Mouse (Mus musculus) forebrain, embryonic 12.5 days (tissue): ENCODE results near the gene Tbc1d1. TPM values are rescaled to one million over a fixed set of nuclear protein-coding genes. Genes with fewer than 3 reads are reported as not detected.

Experiments used
- ATAC-seq: fragments of 200-750 bp; cut with Nextera tagmentation; 2 replicates; pipeline ENCODE4 v1.8.0; 2017; ENCODE audit warnings: moderate TSS enrichment; ENCODE audit not compliant: low FRiP score
- H3K27ac ChIP-seq: fragments of 300-500 bp; sonication (generic); 2 replicates; pipeline ENCODE4 v1.5.1; 2016; ENCODE audit warnings: mild to moderate bottlenecking
- H3K27me3 ChIP-seq: fragments of 300-500 bp; sonication (generic); 2 replicates; pipeline ENCODE4 v1.6.1; 2016; ENCODE audit warnings: mild to moderate bottlenecking
- H3K36me3 ChIP-seq: fragments of 300-500 bp; sonication (generic); replicated peaks from 2 replicates; pipeline ENCODE4 v1.6.1; 2016; ENCODE audit warnings: mild to moderate bottlenecking
- H3K4me1 ChIP-seq: fragments of 300-500 bp; sonication (generic); 2 replicates; pipeline ENCODE4 v1.6.1; 2016
- H3K4me2 ChIP-seq: fragments of 300-500 bp; sonication (generic); 2 replicates; pipeline ENCODE4 v1.6.1; 2016; ENCODE audit warnings: mild to moderate bottlenecking, moderate library complexity
- H3K4me3 ChIP-seq: fragments of 300-500 bp; sonication (generic); replicated peaks from 2 replicates; pipeline ENCODE4 v1.5.1; 2016; ENCODE audit warnings: mild to moderate bottlenecking
- H3K9ac ChIP-seq: fragments of 300-500 bp; sonication (generic); 2 replicates; pipeline ENCODE4 v1.6.1; 2016; ENCODE audit warnings: mild to moderate bottlenecking
- H3K9me3 ChIP-seq: fragments of 300-500 bp; sonication (generic); 2 replicates; pipeline ENCODE4 v1.6.1; 2016
- whole genome bisulfite sequencing: fragments of 180-500 bp; shearing (Covaris S2); methylation state at CpG from one replicate; pipeline ENCODE4 v1.1.7; 2016; 5-methylcytosine and 5-hydroxymethylcytosine counted together
- polyA plus RNA-seq: library from polyadenylated mRNA; unstranded; fragments of >200 nt; fragmentation: Nextera tagmentation; extraction: Ambion mirVana; gene quantifications from 2 replicates; pipeline ENCODE4 v1.2.1, GENCODE M21; 2016

Tbc1d1 gene
- polyA plus RNA-seq, 1 experiment from 2014 or later: 25.3 TPM

DNA sequence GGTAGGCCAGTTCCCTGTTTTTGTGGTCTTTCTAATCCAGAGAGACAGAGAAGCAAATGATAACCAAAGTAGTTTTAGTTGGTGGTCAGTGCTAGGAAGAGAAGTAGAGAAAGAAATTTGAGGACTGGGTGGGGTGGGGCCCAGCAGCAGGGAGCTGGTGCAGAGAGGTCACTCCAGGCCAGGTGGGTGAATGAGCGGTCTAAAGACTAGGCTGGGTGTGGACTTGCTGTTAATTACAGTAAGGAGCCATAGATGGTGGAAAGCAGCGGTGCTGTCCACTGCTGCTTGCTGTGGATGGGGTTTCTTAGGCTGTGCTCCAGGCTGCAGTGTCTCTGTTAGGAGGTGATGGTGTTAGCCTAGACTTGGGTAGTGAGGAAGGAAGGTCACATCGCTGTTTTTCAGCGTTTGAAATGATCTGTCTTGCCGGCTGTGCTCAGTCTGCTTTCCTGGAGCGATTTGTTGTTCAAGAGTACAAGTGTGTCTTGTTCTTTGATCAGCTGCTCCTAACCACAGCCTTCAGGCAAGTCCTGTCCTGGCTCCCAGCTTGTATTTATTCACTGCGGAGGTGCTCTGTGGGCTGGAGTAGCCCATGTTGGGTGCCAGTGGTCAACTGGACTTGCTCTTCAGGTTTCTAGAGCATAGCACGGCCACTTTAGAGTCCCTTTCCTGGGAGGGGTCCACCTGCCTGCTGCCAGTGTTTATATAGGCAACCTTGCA is 78.3 kb downstream of the Tbc1d1 start:
- Histone ChIP-seq H3K4me2 (no peak overlapping the region), H3K4me3 (no peak overlapping the region), H3K27ac (no peak overlapping the region), H3K36me3 (no peaks in the 10 kb centered on the region), H3K4me1 (peaks cover 21% of the 10 kb centered on the region), H3K9ac (no peak overlapping the region), H3K27me3 (no peaks in the 10 kb centered on the region), H3K9me3 (no peaks in the 10 kb centered on the region)
- WGBS: 85% methylated on average over 8 of the region's 8 CpGs
- no peak for ATAC-seq

DNA sequence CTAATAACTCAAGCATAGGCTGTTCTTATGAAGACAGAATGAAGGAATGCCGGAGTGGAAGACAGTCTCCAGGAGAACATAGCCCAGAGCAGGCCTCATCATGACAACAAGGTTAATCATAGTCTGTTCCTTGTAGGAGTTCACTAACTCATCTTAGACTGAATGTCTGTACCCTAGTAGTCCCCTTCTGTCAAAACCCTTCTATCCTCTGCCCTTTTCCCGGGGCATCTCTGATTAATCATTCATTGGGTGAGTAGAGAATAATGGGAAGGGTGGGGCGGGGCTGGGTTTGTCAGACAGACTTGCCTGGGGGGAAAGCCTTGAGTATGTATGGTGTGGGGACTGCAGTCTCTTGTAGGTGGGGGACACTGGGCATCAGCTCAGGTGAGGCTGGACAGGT is 79.1 kb downstream of the Tbc1d1 start:
- Histone ChIP-seq H3K4me3 (no peak overlapping the region), H3K4me2 (no peak overlapping the region), H3K4me1 (peaks cover 21% of the 10 kb centered on the region), H3K27ac (no peak overlapping the region), H3K36me3 (no peaks in the 10 kb centered on the region), H3K27me3 (no peaks in the 10 kb centered on the region), H3K9me3 (no peaks in the 10 kb centered on the region), H3K9ac (no peak overlapping the region)
- no peak for ATAC-seq
- WGBS: 72% methylated on average over 3 of the region's 3 CpGs

DNA sequence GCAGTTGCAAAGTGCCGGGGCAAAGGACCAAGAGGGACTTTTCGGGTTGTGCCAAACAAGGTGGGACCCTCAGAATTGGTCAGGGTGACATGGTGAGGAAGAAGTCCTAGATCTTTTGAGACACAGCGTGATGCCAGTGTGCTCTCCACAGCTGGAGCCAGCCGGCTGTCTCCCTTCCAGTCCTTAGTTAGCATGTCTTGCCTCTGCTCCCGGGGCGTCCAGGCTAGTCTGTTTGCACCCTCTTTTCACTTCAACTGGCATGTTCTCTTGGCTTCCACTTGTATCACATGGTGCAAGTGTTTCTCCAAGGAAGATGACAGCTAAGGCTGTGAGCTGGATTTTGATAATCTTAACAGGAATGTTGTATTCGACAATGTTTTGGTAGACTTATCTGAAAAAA is 80.5 kb downstream of the Tbc1d1 start:
- peaks cover 14% of the 10 kb centered on the region for H3K4me1 ChIP-seq
- no peaks in the 10 kb centered on the region for H3K27me3 ChIP-seq
- H3K9ac ChIP-seq: no peak overlapping the region
- no peak overlapping the region for H3K27ac ChIP-seq
- H3K4me3 ChIP-seq: no peak overlapping the region
- H3K9me3 ChIP-seq: no peaks in the 10 kb centered on the region
- 70% methylated on average over 7 of the region's 7 CpGs for WGBS
- no peak for ATAC-seq
- no peak overlapping the region for H3K4me2 ChIP-seq
- no peaks in the 10 kb centered on the region for H3K36me3 ChIP-seq

DNA sequence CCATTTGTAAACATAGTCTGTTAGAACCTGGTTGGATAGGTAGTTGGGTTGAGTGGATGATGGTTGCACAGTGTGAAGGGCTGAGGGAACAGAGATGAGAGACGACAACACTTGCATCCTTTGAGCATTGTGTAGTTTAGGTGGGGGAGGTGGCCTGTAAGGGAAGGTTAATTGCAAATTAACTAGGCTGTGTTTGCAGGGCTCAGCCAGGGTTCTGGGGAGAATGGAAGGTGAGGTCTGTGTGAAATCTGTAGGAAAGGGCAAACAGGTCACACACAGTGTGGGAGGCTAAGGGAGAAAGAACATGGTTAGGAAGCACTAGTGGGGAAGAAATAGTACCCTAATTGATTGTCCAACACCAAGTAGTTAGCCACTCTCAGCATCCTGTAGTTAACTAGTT is 81.2 kb downstream of the Tbc1d1 start:
- no peaks in the 10 kb centered on the region for H3K36me3 ChIP-seq
- no peaks in the 10 kb centered on the region for H3K9me3 ChIP-seq
- no peak overlapping the region for H3K9ac ChIP-seq
- H3K27ac ChIP-seq: no peak overlapping the region
- H3K4me1 ChIP-seq: peaks cover 14% of the 10 kb centered on the region
- H3K4me2 ChIP-seq: no peak overlapping the region
- H3K27me3 ChIP-seq: no peaks in the 10 kb centered on the region
- no peak for ATAC-seq
- WGBS: 10% methylated on average over 1 of the region's 1 CpGs
- H3K4me3 ChIP-seq: no peak overlapping the region

DNA sequence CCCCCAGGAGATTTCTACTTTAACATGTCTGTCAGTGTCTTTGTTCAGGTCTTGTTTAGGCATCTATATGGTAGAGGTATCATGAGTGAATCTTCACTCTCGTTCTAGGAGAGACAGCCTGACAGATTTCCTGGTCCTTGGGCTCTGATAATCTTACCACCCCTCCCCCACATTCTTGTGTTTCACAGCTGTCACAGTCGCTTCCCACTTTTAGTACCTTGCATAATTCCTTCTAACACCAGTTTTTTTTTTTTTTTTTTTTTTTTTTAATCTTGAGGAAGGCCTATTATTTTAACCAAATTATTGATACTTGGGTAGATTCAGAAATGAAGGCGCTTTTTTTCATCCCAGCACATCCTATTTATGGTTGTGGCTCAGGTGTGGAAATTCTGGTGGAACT is 81.6 kb downstream of the Tbc1d1 start:
- WGBS: 62% methylated on average over 3 of the region's 3 CpGs
- Histone ChIP-seq H3K36me3 (no peaks in the 10 kb centered on the region), H3K4me2 (no peak overlapping the region)

DNA sequence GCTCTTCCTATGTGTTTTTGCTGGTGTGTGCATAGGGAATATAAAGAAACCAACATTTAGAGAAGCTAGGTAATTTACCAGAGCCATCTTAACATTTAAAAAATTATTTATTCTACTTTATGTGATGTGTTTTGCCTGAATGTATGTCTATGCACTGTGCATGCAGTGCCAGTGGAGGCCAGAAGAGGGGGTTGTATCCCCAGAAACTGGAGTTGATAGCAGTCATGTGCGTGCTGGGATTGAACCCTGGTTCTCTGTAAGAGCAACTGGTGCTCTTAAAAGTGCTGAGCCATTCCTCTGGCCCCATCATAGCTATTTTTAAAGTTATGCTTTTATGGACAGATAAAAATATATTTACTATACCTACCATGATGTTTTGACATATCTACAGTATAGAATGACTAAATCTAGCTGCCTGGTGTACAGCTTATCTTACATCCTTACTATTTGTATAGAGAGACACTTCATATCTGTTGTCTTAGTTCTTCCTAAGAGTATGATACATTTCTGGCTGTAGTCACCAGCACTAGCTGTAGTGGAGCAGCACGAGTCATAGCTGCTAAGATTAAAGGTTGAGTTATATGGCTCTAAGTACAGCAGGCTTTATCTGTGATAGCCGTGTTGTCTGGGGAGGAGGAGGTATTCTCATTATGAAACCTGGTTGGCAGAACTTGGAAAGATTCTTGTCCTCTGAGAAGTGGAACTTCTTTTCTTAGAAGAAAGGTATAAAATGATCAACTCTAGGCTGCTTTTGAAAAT is 83.0 kb downstream of the Tbc1d1 start:
- no peaks in the 10 kb centered on the region for H3K9me3 ChIP-seq
- no peaks in the 10 kb centered on the region for H3K36me3 ChIP-seq
- 94% methylated on average over 3 of the region's 3 CpGs for WGBS
- no peaks in the 10 kb centered on the region for H3K27me3 ChIP-seq
- no peak overlapping the region for H3K4me3 ChIP-seq
- peaks cover 23% of the 10 kb centered on the region for H3K4me1 ChIP-seq
- H3K9ac ChIP-seq: no peak overlapping the region
- no peak overlapping the region for H3K4me2 ChIP-seq
- no peak overlapping the region for H3K27ac ChIP-seq
- no peak for ATAC-seq

More for the DNA sequence above, 81.6 kb downstream of the Tbc1d1 start:
- H3K9ac ChIP-seq: no peak overlapping the region
- H3K4me3 ChIP-seq: no peak overlapping the region
- no peak overlapping the region for H3K27ac ChIP-seq
- ATAC-seq: no peak
- peaks cover 14% of the 10 kb centered on the region for H3K4me1 ChIP-seq
- no peaks in the 10 kb centered on the region for H3K9me3 ChIP-seq
- no peaks in the 10 kb centered on the region for H3K27me3 ChIP-seq

DNA sequence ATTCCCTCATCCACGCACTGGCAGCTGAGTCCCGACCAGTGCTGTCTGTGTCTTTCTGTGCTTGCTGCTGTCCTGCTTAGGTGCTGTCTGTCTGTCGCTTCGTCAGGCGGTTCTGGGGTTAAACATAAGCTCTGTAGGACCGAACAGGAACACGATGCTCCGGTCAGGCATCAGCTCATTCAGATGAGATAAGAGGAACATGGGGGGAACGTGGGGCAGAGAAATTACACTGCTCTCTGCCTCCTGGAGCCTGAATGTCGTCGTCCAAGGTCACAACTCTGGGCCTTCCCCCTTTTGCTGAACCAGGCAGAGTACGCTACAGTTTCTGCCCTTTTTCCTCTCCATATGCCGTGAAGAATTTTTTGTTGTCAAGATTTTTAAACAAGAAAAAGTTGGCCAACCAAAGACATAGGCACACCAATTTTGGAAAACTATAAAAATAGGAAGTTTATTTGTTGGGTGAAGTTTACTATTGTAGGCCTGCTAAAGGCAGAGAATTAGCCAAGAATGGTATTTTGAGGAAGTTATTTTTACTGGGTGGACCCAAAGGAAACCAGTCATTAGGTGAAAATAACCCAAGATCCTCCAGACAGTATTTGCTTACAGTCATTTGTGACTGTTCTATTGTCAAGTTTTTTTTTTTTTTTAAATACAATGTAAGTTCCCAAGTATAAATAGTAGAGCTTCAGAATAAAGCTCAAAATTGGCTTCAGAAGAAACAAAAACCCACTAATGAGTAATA is 85.0 kb downstream of the Tbc1d1 start:
- no peaks in the 10 kb centered on the region for H3K27me3 ChIP-seq
- no peak overlapping the region for H3K4me3 ChIP-seq
- 94% methylated on average over 13 of the region's 13 CpGs for WGBS
- peaks cover 18% of the 10 kb centered on the region for H3K4me1 ChIP-seq
- H3K36me3 ChIP-seq: no peaks in the 10 kb centered on the region
- H3K27ac ChIP-seq: no peak overlapping the region
- no peaks in the 10 kb centered on the region for H3K9me3 ChIP-seq
- ATAC-seq: no peak
- H3K4me2 ChIP-seq: no peak overlapping the region
- no peak overlapping the region for H3K9ac ChIP-seq

DNA sequence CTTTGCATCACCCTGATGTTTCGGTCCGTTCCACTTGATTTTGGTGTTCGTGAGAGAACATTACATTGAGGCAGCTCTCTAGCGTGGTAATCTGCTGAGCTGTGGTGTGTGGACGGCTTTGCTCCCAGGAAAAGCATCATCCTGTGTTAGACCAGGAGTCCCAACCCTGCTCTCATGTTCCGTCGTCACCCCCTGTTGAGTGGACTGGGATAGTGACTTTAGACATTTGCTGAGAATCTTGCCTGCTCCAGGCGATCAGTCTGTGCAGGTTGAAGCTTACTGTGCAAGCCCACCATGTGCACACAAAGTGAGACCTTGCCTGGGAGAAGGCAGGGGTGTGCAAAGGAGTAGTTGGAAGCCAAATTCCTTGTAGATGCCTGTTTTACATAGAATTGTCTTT is 85.8 kb downstream of the Tbc1d1 start:
- Histone ChIP-seq H3K4me1 (peaks cover 18% of the 10 kb centered on the region), H3K9ac (no peak overlapping the region), H3K4me2 (no peak overlapping the region), H3K27ac (no peak overlapping the region), H3K9me3 (no peaks in the 10 kb centered on the region), H3K36me3 (no peaks in the 10 kb centered on the region), H3K4me3 (no peak overlapping the region), H3K27me3 (no peaks in the 10 kb centered on the region)
- ATAC-seq: no peak
- 88% methylated on average over 8 of the region's 8 CpGs for WGBS

DNA sequence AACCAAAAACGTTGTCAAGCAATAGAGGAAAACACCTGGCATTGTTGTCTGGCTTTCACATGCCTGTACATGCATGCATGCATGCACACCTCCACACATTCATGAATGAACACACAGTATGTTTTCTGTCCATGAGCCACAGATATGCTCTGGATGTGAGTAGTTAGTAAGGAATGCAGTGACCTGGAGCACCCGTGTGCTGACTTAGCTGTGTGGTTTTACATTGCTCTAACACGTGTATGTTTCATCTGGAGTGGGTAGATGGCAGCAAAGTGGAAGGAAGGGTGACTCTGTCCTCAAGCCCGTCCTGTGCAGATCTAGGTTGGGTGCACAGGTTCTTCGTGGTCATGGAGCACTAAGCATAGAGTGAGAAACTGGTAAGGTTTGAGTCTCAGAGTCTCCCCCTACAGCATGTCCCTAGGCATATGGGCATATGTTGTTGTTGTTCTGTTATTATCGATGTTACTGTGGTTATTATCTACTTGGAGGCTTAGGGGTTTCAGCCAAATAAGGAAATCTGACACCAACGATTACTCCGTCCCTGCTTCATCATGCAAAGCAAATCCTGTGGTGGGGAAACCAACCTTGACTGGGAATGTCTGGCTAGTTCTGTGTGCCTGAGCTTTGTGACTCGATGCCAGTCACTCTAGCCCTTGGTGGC is 86.8 kb downstream of the Tbc1d1 start:
- Histone ChIP-seq H3K36me3 (no peaks in the 10 kb centered on the region), H3K9me3 (no peaks in the 10 kb centered on the region), H3K4me1 (peaks cover 13% of the 10 kb centered on the region), H3K4me3 (no peak overlapping the region), H3K4me2 (no peak overlapping the region), H3K27me3 (no peaks in the 10 kb centered on the region), H3K9ac (no peak overlapping the region), H3K27ac (no peak overlapping the region)
- 71% methylated on average over 9 of the region's 9 CpGs for WGBS
- no peak for ATAC-seq

DNA sequence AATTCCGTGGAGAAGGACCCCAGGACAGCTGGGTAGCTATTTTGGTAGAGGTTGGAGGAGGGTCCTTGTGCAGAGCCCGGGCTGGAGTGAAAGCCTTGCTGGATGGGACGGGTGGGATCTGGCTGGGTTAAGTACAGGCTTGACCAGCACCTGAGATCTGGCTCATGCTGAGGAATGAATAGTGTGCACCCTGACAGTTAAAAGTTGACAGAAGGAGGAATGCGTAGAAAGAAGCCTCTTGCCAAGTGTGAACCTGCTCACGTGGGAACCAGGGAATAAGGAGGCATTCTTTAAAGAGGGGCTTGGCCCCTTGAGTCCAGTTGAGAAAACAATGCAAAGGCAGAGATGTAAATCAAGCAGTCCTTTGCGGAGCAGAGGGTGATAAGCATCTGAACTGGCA is 87.6 kb downstream of the Tbc1d1 start:
- no peak; the same call in 1 of the 2 replicates for ATAC-seq
- Histone ChIP-seq H3K9ac (no peak overlapping the region), H3K4me1 (peaks cover 13% of the 10 kb centered on the region), H3K27ac (no peak overlapping the region), H3K9me3 (no peaks in the 10 kb centered on the region), H3K4me3 (no peak overlapping the region), H3K27me3 (no peaks in the 10 kb centered on the region), H3K36me3 (no peaks in the 10 kb centered on the region), H3K4me2 (no peak overlapping the region)
- WGBS: 48% methylated on average over 6 of the region's 6 CpGs

DNA sequence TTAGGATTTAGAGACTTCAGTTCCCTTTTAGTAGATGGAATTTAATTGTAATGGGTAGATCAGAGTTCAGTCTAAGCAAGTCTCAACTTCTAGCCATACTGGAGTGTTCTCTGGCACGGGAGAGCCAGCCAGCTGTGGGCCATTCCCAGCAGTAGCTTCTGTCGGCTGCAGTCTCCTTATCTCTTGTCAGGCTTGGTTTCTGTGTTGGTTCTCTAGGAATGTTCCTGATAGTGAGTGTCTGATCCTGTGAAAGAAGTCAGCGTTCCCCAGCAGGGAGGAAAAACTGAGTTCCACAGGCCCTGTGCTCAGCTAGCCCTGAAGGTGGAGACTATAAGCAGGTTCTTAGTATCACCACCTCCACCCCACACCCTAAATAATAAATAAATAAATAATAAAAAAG is 88.2 kb downstream of the Tbc1d1 start:
- Histone ChIP-seq H3K9me3 (no peaks in the 10 kb centered on the region), H3K36me3 (no peaks in the 10 kb centered on the region), H3K4me1 (peaks cover 13% of the 10 kb centered on the region), H3K27me3 (no peaks in the 10 kb centered on the region), H3K4me2 (no peak overlapping the region), H3K27ac (no peak overlapping the region), H3K4me3 (no peak overlapping the region), H3K9ac (no peak overlapping the region)
- no peak for ATAC-seq
- 38% methylated on average over 3 of the region's 3 CpGs for WGBS

DNA sequence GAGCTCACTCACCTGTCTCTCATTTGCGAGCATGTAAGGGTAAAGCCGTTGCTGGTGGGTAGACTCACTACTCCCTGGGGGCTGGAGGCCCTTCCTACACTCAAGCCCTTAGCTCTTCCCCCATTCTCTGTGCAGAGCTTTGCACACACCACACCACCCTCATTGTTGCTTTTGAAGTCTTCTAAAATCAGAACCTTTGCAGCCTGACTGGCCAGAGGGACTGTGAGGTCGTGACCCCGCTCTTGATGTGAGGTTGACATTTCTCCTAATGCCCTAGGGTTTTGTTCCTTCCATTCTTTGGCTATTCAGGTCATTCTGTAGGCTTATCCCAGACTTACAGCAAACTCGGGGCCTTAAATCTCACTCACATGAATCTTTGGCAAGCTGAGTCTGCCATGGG is 88.6 kb downstream of the Tbc1d1 start:
- Histone ChIP-seq H3K4me3 (no peak overlapping the region), H3K36me3 (no peaks in the 10 kb centered on the region), H3K4me2 (no peak overlapping the region), H3K9ac (no peak overlapping the region), H3K9me3 (no peaks in the 10 kb centered on the region), H3K4me1 (peaks cover 13% of the 10 kb centered on the region), H3K27ac (no peak overlapping the region), H3K27me3 (no peaks in the 10 kb centered on the region)
- 15% methylated on average over 5 of the region's 5 CpGs for WGBS
- no peak for ATAC-seq
